Mouse (Mus musculus): ENCODE results near the gene Trpd52l3. TPM values are rescaled to one million over a fixed set of nuclear protein-coding genes. Genes with fewer than 3 reads are reported as not detected.

Trpd52l3 gene
- polyA plus RNA-seq, 1 experiment = not detected

GRCm38 (mm10) chr19:29973396-29973795, 30.2 kb upstream of the Trpd52l3 start:
- no peak overlapping the region for H3K4me3 ChIP-seq (ENCODE audit: insufficient read depth, low read depth, low read length)
- H3K27me3 ChIP-seq (replicated peaks; ENCODE audit: control insufficient read depth, insufficient read depth, low read length) = no peaks in the 10 kb centered on the region
- H3K27ac ChIP-seq (ENCODE audit: insufficient read depth, low read depth, low read length) = no peak overlapping the region
- 0 out of 2 replicates have a peak, but pooled peaks cover 2% of the 10 kb centered on the region for H3K4me1 ChIP-seq (ENCODE audit: control insufficient read depth, insufficient read depth, low read length)
- no peaks in the 10 kb centered on the region for H3K36me3 ChIP-seq (ENCODE audit: control insufficient read depth, insufficient read depth, low read length)
- WGBS = 78% methylated on average over 5 of the region's 5 CpGs
- DNase-seq = no peak
- no peak for TF ChIP-seq POLR2A (IDR thresholded peaks at IDR 0.05; ENCODE audit: low read depth, low read length)
- no peak for TF ChIP-seq CTCF (conservative IDR thresholded peaks at IDR 0.05; ENCODE audit: insufficient read depth, insufficient read length, low read depth, low read length)

GRCm38 (mm10) chr19:29978847-29979246, 24.7 kb upstream of the Trpd52l3 start:
- TF ChIP-seq POLR2A (IDR thresholded peaks at IDR 0.05; ENCODE audit: low read depth, low read length) = no peak
- no peak for TF ChIP-seq CTCF (conservative IDR thresholded peaks at IDR 0.05; ENCODE audit: insufficient read depth, insufficient read length, low read depth, low read length)
- H3K36me3 ChIP-seq (ENCODE audit: control insufficient read depth, insufficient read depth, low read length) = no peaks in the 10 kb centered on the region
- H3K27me3 ChIP-seq (replicated peaks; ENCODE audit: control insufficient read depth, insufficient read depth, low read length) = no peaks in the 10 kb centered on the region
- H3K27ac ChIP-seq (ENCODE audit: insufficient read depth, low read depth, low read length) = no peak overlapping the region
- H3K4me1 ChIP-seq (ENCODE audit: control insufficient read depth, insufficient read depth, low read length) = 0 out of 2 replicates have a peak, but pooled peaks cover under 1% of the 10 kb centered on the region
- no peak overlapping the region for H3K4me3 ChIP-seq (ENCODE audit: insufficient read depth, low read depth, low read length)
- 49% methylated on average over 2 of the region's 2 CpGs for WGBS
- peak; percentile 63 for DNase-seq

GRCm38 (mm10) chr19:29979452-29980089, 24.0 kb upstream of the Trpd52l3 start:
- no peak overlapping the region for H3K4me3 ChIP-seq (ENCODE audit: insufficient read depth, low read depth, low read length)
- H3K27me3 ChIP-seq (replicated peaks; ENCODE audit: control insufficient read depth, insufficient read depth, low read length) = no peaks in the 10 kb centered on the region
- H3K27ac ChIP-seq (ENCODE audit: insufficient read depth, low read depth, low read length) = no peak overlapping the region
- DNase-seq = no peak
- H3K4me1 ChIP-seq (ENCODE audit: control insufficient read depth, insufficient read depth, low read length) = peaks cover 6% of the 10 kb centered on the region; the same call in 1 of the 2 replicates
- 83% methylated on average over 8 of the region's 8 CpGs for WGBS
- no peaks in the 10 kb centered on the region for H3K36me3 ChIP-seq (ENCODE audit: control insufficient read depth, insufficient read depth, low read length)
- TF ChIP-seq POLR2A (IDR thresholded peaks at IDR 0.05; ENCODE audit: low read depth, low read length) (no peak), CTCF (conservative IDR thresholded peaks at IDR 0.05; ENCODE audit: insufficient read depth, insufficient read length, low read depth, low read length) (no peak)

GRCm38 (mm10) chr19:29984208-29985005, 19.2 kb upstream of the Trpd52l3 start:
- DNase-seq = peak; percentile 96
- H3K27me3 ChIP-seq (replicated peaks; ENCODE audit: control insufficient read depth, insufficient read depth, low read length) = no peaks in the 10 kb centered on the region
- WGBS = 38% methylated on average over 16 of the region's 16 CpGs
- TF ChIP-seq CTCF (conservative IDR thresholded peaks at IDR 0.05; ENCODE audit: insufficient read depth, insufficient read length, low read depth, low read length) = no peak
- TF ChIP-seq POLR2A (IDR thresholded peaks at IDR 0.05; ENCODE audit: low read depth, low read length) = no peak
- H3K4me1 ChIP-seq (ENCODE audit: control insufficient read depth, insufficient read depth, low read length) = peaks cover 6% of the 10 kb centered on the region; the same call in 1 of the 2 replicates
- H3K27ac ChIP-seq (ENCODE audit: insufficient read depth, low read depth, low read length) = no peak overlapping the region
- no peaks in the 10 kb centered on the region for H3K36me3 ChIP-seq (ENCODE audit: control insufficient read depth, insufficient read depth, low read length)
- H3K4me3 ChIP-seq (ENCODE audit: insufficient read depth, low read depth, low read length) = no peak overlapping the region

GRCm38 (mm10) chr19:29986464-29987091, 17.0 kb upstream of the Trpd52l3 start:
- no peak overlapping the region for H3K27ac ChIP-seq (ENCODE audit: insufficient read depth, low read depth, low read length)
- peaks cover 6% of the 10 kb centered on the region; the same call in 1 of the 2 replicates for H3K4me1 ChIP-seq (ENCODE audit: control insufficient read depth, insufficient read depth, low read length)
- DNase-seq = no peak
- no peaks in the 10 kb centered on the region for H3K27me3 ChIP-seq (replicated peaks; ENCODE audit: control insufficient read depth, insufficient read depth, low read length)
- 84% methylated on average over 12 of the region's 12 CpGs for WGBS
- TF ChIP-seq CTCF (conservative IDR thresholded peaks at IDR 0.05; ENCODE audit: insufficient read depth, insufficient read length, low read depth, low read length) (no peak), POLR2A (IDR thresholded peaks at IDR 0.05; ENCODE audit: low read depth, low read length) (no peak)
- H3K36me3 ChIP-seq (ENCODE audit: control insufficient read depth, insufficient read depth, low read length) = no peaks in the 10 kb centered on the region
- H3K4me3 ChIP-seq (ENCODE audit: insufficient read depth, low read depth, low read length) = no peak overlapping the region

- Histone ChIP-seq H3K27me3 (replicated peaks; ENCODE audit: control insufficient read depth, insufficient read depth, low read length) (no peaks in the 10 kb centered on the region), H3K4me1 (ENCODE audit: control insufficient read depth, insufficient read depth, low read length) (no peaks in the 10 kb centered on the region), H3K27ac (ENCODE audit: insufficient read depth, low read depth, low read length) (no peak overlapping the region), H3K4me3 (ENCODE audit: insufficient read depth, low read depth, low read length) (no peak overlapping the region), H3K36me3 (ENCODE audit: control insufficient read depth, insufficient read depth, low read length) (no peaks in the 10 kb centered on the region)
- WGBS = 68% methylated on average over 12 of the region's 12 CpGs
- TF ChIP-seq CTCF (conservative IDR thresholded peaks at IDR 0.05; ENCODE audit: insufficient read depth, insufficient read length, low read depth, low read length) (no peak), POLR2A (IDR thresholded peaks at IDR 0.05; ENCODE audit: low read depth, low read length) (no peak)
- DNase-seq = no peak
These were observed 2.9 kb upstream of the Trpd52l3 start for GRCm38 (mm10) chr19:30000406-30001365.
